Mouse (Mus musculus) liver (tissue): ENCODE measurements around the gene Cfap52.

Experiments used
- DNase-seq: peaks from one replicate; pipeline ENCODE4 v3.0.0-alpha.2; 2020; ENCODE audit warnings: mixed read lengths

Cfap52 gene

DNA sequence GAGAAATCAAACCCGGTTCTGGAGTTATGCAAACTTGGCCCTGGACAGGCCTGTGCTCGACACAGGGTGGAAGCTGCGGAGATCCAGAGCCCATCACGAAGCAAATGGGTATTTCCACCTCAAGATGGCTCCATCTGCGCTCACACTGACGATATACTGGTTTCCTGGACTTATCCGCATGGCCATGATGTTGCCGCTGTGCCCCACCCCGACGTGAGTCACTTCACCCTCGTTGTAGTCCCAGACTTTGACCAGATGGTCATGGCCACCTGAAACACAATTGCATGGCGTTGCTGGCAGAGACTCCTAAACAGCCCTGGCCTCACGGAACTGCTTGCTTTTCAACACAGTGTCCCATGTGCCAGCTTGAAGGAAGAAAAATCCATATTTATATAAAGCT lies 40.5 kb downstream of the Cfap52 start:
- no peak for DNase-seq

DNA sequence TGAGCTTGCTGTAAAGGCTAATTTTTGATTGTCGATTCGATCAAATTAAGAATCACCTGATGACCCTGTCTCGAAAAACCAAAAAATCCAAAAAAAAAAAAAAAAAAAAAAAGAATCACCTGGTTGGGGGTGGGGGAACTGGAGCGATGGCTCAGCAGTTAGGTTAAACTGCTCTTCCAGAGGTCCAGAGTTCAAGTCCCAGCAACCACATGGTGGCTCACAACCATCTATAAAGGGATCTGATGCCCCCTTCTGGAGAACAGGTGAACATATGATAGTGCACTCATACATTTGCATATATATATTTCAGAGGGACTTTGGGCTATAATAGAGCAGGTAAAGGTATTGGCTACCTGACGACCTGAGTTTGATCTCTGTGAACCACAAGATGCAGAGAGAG lies 41.7 kb downstream of the Cfap52 start:
- no peak for DNase-seq

DNA sequence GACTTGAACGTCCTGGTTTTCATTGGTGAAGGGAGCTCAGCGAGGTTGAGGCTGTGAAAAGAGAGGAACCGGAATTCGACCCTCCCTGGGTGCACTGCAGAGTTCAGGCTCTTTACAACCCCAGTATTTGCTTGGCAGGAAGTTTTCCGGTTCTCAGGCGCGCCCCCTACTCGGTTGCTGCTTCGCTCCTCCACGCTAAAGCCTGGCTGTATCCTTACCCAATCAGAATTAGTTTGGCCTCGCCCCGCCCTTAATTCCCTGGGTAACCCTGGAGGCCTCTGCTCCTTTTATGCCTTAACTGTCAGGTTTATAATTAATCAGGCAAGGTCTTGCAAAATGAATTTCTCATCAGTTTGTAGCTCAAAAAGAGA lies 42.7 kb downstream of the Cfap52 start:
- DNase-seq, result peak; percentile 63

DNA sequence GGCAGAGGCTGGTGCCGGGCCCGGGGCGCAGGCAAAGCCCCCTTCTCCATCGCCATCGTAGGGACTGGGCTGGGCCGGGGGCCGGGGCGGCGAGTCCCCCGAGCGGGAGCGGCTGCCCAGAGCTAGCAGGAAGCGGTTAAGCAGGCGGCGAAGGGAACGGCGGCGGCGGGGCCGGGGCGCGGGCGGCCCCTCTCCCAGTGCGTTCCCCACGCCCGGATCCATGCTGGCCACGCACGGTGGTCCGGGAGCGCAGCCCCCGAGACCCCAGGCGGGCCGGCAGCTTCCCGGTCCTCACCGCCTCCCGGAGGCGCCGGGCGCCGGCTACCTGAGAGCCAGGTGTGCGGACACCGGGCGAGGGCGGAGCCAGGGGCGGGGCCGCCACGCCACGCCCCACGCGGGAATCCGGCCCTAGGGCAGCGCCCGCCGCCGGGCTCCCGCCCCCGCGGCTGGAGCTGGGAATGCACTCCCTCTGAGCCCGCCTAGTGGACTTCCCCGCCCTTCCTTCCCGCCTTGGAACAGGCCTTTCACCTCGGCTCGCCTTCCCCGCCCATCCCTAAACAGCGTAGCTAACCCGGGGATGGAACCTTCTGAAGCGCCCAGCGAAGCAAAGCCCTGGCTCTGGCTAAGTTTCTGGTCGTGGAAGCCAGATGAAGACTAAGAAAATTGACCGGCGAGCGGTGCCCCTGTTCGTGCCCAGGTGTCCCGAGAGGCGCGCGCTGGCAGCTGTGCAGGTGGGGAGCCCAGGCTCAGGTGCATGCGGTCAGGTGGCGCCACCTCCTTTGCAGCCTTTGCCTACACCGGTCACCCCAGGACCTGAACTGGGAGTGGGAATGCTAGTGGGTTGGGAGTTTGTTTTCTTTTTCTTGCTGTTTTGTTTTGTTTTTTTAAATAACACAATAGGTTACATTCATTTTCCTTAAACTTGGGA lies 43.4 kb downstream of the Cfap52 start, which contains the start of gene Usp43:
TSS of gene Usp43 (minus strand) at position 327 of the 928 bp plus-strand sequence.
- DNase-seq, result peak; percentile 43

DNA sequence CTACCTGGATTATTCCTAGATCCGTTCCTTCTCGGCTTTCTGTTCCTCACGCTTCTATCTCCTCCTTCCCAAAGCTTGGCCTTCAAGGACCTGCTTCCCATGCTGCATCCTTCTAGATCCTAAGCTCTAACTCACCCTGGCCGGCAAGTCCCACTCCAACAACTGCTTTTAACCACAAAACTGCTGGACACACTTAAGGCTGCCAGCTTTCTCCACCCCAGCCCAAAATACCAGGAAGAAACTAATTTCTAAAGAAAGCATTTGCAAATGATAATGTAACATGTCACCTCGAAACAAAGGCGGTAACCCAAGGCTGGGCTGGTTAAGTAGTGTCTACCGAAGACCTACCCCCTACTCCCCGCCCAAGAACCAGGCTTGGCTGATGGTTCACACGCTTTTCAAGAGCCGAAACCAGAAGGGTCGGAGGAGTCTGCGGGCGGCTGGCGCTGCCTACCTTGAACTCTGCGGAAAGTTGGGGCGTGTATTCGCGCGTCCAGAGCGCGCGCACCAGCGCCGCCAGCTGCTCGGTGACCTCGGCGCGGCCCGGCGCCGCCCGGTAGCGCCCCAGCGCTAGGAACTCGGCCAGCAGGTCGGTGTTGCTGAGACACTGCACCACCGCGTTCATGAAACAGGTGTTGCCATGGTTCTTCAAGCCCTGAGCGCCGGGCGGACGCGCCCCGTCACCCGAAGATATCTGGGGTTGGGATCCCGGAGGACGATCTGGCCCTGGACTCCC lies 44.2 kb downstream of the Cfap52 start:
- peak; percentile 11 for DNase-seq

DNA sequence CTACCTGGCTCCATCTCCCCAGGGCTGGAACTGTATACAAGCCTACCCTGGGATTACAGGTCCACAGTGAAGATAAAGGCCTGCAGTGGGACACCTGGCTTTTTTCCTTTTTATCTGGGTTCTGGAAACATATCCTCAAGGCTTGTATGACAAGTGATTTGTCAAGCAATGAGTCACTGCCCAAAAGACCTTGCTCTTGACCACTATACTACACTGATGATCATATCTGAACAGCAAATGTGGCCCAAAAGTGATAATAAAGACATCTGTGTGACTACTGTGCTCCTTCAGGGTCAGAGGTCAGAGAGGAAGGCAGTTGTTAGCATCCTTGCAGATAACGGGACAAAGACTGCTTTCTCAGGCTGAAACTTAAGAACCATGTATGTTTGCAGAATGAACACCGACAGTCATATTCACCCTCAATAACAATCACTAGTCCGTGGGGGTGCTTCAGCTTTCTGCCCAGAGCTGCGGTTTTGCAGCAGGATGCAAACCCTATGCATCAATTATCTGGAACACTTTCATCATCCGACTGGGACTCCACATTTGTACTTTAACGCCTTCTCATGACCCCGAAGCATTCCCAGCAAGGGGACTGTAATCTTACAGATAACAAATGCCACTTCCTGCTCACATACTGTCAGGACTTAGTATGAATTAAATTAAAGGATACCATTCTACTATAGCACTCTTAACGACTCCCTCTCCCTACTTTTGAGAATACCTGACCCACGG lies 45.1 kb downstream of the Cfap52 start:
- no peak for DNase-seq

- DNase-seq, result no peak
Measured at GRCm38 (mm10) chr11:67919593-67919992, 45.9 kb downstream of the Cfap52 start.

DNA sequence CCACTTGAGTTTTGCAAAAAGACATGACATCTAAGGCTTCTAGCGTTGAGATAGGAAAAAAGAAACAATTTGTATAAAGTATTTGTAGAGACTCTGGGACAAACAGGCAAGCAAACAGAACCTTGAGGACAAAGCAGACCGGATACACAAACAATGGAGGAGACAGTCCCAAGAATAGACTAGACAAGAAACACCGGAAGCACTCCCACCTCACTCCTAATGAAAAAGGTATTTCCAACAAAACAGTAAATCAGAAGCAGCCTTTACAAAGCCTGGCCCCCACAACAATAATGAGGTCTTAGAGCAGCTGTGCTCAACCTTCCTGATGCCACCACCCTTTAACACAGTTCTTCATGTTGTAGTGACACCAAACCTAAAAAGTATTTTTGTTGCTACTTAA lies 48.3 kb downstream of the Cfap52 start:
- no peak for DNase-seq

DNA sequence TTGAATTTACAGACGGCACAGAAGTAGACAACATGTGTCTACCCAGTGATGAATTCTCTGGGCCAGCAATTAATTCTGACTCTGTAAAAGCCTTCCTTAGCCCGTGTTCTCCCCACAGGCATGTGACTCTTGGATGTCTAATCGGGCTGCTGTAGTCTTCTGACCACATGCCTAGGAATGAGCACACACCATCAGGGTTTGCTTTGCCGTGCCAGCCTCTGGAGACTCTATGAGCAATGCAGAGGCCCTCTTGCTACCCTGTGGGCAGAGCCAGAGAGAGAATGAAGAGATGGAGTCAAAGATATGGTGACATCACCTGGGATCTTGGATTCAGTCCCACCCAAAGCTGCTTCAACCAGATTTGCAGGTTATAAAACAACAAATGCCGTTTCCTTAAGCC lies 54.4 kb downstream of the Cfap52 start:
- no peak for DNase-seq

- no peak for DNase-seq
Measured at GRCm38 (mm10) chr11:67903756-67904155, 61.7 kb downstream of the Cfap52 start.

- peak; percentile 48 for DNase-seq
Measured at GRCm38 (mm10) chr11:67897064-67897560, 68.3 kb downstream of the Cfap52 start.

- DNase-seq, result no peak
Measured at GRCm38 (mm10) chr11:67895641-67896040, 69.8 kb downstream of the Cfap52 start.

DNA sequence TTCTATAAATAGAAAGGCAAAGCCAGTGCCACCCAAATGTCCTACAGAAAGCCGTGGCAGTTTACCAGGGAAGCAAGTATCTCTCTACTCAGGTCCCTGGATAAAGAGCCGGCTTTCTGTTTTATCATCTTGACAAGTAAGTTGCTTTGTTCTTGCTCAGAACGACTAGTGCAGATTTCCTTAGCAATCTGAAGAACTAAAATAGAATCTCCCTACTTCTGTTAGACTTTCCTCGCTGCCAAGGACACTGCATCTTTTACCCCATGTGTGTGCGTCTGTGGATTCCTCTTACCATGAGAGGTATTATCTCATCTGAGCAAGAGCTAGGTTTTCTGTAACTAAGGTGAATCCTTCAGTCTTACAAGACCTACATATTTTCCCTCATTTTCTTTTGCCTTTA lies 76.9 kb downstream of the Cfap52 start:
- DNase-seq, result no peak

DNA sequence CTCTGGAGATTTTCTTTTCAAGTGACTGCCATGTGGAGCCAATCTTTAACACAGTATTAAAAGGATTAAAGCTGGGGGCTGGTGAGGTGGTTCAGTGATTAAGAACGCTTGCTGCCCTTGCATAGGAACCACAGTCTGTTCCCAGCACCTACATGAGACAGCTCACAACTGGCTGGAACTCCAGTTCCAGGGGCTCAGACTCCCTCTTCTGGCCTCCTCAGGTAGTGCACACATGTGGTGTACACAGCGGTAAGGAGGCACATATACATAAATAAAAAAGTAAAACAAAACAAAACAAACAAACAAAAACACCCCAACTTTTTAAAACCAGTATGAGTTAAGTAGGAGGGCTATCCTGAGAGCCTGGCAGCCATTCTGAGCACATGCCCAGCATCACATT lies 79.5 kb downstream of the Cfap52 start:
- DNase-seq, result no peak
